Mouse (Mus musculus) retina, adult 2 months (tissue): ENCODE data around the gene Nek9.
"Not testable (repeated sequence)": the region's sequence is repeated elsewhere in the genome, so short reads cannot be mapped to it uniquely, and the experiment has no call there.

Experiments
- DNase-seq: peaks from one replicate; pipeline ENCODE4 v3.0.0-alpha.2; 2012; ENCODE audit warnings: low read depth, low spot score

Gene Nek9

DNA sequence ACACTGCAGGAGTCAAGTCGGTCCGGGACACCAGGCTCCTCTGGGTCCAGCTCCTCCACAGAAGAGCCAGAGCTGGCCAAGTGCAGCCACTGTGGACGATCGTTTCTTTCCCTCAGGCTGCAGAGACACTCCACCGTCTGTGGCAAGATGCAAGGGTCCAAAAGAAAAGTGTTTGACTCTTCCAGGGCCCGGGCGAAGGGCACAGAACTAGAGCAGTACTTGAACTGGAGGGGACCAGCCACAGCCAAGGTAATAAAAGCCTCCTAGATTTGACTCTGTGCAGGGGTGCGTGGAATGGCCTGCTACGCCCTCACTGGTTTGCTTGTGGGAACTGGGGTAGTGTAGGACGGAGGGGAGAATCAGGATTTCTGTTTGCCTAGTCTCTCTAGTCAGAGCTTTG is 48.5 kb downstream of the Nek9 start:
- no peak for DNase-seq

DNA sequence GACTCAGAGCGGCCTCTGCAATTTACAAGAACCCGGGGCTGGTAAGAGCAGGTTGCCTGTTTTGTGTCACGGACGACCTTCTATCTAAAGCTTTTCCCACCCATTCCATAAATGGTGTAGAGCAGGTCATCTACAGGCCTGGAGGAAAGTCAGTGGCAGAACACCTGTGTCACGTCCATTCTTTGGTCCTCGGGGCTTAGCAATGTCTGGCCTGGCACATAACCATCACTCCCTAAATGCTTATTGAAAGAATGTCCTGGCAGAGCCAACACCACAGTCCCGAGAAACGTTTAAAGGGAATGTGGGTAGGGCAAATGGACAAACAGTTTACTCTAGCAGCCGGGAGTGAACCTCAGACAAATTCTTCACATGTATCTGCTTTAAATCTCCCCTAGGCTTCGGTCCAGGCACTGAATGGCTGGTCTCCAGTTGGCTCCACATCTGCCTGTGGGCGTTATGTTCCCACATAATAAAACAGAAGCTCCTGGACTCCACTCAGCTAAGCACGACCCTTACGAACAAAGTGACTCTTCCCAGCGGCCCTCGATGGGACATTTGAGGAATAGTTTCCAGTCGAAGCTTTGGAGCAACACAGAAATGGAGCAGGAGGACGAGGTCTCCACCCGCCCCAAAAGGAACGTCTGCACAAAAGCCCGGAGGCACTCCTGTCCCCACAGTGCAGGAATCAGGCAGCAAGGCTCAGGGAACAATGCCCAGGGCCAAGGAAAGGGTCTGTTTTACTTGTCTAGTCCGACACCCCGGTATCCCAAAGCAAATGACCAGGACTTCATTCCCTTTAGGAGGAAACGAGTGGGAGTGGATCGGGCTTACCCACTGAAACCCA is 49.8 kb downstream of the Nek9 start:
- no peak for DNase-seq

- DNase-seq: peak; percentile 92
These were observed 50.5 kb downstream of the Nek9 start, which contains the start of gene Zc2hc1c for GRCm38 (mm10) chr12:85288486-85289156. Gene Zc2hc1c (plus strand): TSS chr12:85288591.

GRCm38 (mm10) chr12:85287809-85288485 is 51.2 kb downstream of the Nek9 start, which contains the start of gene Acyp1:
Gene Acyp1 (minus strand): TSS chr12:85288438.
- DNase-seq: no peak

GRCm38 (mm10) chr12:85286941-85287340 is 52.2 kb downstream of the Nek9 start:
- no peak for DNase-seq

- no peak for DNase-seq
These were observed 54.2 kb downstream of the Nek9 start for GRCm38 (mm10) chr12:85284996-85285395.

DNA sequence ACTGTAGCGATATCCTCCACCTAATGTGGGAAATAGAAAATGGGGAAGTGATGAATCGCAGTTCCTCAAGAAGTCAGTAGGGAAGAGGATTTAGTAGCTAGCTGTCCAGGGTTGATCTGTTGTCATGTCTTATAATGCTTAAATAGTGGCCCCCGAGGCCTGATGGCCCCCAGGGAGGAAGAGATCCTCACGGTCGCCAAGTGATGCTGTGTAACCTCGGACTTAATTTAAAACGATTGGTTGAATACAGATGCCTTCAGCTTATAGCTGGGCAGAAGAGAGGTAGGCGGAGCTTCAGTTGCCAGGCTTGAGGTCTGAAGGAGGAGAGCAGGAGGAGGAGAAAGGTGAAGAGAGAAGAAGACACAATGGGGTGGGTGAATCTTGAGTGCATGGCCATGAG is 54.8 kb downstream of the Nek9 start:
- no peak for DNase-seq

DNA sequence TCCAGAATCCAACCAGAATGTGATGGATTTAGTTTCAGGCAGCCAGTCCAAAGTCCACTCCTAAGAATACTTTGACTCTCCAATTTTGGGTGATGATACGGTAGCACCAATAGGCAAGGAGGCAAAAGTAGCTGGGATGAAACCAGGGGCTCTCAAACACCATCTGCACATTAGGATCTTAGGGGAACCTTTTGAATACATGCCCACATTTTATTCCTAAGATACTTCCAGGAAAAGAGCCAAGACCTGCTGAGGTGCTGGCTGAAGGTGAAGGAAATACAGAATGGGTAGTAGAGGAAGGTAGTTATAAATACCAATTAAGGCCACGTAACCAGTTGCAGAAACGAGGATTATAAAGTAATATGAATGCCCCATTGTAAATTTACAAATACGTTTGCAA is 57.4 kb downstream of the Nek9 start:
- DNase-seq: not testable (repeated sequence)

GRCm38 (mm10) chr12:85280845-85281651 is 58.1 kb downstream of the Nek9 start:
- DNase-seq: no peak

- DNase-seq: peak; percentile 93
These were observed 58.9 kb downstream of the Nek9 start for GRCm38 (mm10) chr12:85280105-85280844.

DNA sequence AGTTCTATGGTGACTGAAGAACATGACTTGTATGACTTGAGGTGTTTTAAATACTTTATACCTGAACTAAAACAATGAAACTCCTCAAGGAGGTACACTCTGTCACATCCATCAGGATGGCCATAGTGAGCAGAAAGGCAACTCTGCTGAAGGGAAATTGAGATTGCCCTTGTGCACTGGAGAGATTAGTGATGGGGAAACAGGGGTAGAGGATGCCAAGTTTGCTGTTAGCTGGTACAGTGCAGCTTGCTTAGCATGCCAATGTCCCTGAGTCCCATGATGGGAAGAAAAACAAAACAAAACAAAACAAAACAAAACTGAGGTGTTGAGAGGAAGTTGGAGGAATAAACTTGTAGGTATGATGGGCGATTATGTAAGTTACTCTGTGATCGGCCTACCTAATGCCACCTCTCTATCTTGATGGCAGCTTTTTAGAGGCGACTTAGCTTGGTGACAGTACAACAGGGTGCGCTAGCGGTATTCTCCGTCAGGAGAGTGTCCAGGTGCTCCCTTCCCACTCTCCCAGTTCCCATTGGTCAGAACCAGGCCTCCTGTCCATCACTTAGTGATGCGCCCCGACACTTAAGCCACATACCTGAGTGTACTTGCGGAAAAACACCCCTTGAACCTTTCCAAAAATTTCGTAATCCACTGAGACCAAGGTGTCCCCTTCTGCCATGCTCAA is 59.6 kb downstream of the Nek9 start:
- DNase-seq: no peak

GRCm38 (mm10) chr12:85278919-85279318 is 60.2 kb downstream of the Nek9 start:
- no peak for DNase-seq

GRCm38 (mm10) chr12:85276273-85276672 is 62.9 kb downstream of the Nek9 start:
- no peak for DNase-seq

DNA sequence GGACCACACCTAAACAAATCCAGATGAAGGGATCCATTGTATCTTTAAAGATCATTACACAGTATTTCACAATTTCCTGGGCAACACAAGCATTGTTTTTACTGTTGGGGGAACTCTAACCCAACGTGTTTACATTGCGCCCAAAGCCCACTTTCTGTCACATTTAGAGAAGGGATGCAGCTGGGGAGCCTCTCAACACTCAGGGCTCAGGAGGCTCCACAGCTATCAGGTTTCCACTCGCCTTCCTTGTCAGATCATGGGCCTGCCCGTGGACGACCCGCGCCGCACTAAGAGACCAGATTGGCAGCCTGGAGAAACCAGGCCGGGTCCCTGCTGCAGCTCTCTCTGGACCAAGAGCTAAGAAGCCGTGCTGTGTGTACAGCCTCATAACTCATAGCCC is 65.7 kb downstream of the Nek9 start:
- no peak for DNase-seq

GRCm38 (mm10) chr12:85271843-85272206 is 67.3 kb downstream of the Nek9 start:
- DNase-seq: no peak

- no peak for DNase-seq
These were observed 67.9 kb downstream of the Nek9 start for GRCm38 (mm10) chr12:85271132-85271842.

DNA sequence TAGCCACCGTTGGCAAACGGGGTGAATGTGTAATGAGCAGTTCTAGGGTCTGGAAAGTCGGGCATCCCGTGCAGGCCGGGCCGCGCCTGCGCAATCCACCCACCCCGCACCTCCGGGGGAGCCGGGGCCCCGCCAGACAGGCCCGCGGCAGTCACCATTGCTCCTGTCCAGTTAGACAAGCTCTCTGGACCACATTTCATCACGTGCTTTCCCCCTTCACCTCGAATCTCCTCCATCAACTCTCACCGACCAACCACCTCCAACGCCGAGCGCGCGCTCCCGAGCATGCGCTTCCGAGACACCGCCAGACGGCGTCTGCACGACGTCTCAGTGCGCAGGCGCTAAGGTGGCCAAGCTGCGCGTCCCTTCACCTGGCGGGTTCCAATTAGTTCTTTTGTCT is 68.8 kb downstream of the Nek9 start, which contains the start of gene Mlh3:
TSS of gene Mlh3 (minus strand) at position 281 of the 400 bp plus-strand sequence.
- peak; percentile 75 for DNase-seq

DNA sequence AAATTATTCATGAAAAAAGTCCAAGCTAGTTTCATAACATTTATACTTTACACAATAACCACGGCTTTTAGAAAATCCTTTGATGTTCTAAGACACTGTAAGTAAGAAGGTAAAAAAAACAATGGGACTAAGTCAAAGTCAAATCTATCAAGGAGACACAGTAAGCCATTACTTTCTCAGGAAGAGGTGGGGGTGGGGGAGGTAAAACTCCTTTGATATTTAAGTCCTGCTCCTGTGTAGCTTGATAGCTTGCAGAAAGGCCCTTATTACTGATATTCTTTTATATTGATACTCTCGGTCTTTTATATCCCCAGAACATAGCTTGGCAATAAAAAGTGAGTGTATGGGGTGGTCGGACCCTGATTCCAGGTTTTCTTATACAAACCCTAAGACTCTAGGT is 69.3 kb downstream of the Nek9 start:
- DNase-seq: no peak

DNA sequence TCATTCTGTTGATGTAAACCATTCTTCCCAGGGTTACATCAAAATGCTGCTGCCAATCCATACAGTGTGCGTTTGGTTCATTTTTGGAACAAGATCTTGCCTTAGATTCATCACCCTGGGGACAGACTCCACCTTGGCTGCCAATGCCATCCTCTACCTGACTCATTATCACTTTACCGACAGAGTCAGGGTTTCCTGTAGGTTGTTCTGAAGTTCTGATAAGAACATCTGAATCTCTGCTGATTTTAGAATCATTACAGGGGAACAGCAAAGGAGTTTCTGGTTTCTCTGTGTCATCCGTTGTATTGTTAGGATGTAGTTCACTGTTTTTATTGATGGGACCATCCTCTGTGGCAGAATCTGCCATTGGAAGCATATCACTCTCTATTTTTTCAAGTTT is 72.9 kb downstream of the Nek9 start:
- no peak for DNase-seq

- DNase-seq: no peak
These were observed 74.2 kb downstream of the Nek9 start for GRCm38 (mm10) chr12:85264940-85265339.
